Mouse (Mus musculus) gastrocnemius, adult 2 months (tissue): ENCODE results near the gene Gramd1b. TPM values are rescaled to one million over a fixed set of nuclear protein-coding genes. Genes with fewer than 3 reads are reported as not detected.

Source experiments
- DNase-seq: peaks from one replicate; pipeline ENCODE4 v3.0.0; 2022
- H3K27ac ChIP-seq: fragments of 200-600 bp; 2 replicates; pipeline ENCODE4 v1.8.1; 2022; ENCODE audit warnings: mild to moderate bottlenecking
- H3K4me3 ChIP-seq: fragments of 200-600 bp; 2 replicates; pipeline ENCODE4 v1.8.1; 2022; ENCODE audit warnings: mild to moderate bottlenecking, moderate library complexity
- CTCF ChIP-seq: fragments of 200-600 bp; IDR thresholded peaks from 2 replicates; pipeline ENCODE4 v1.8.1; 2022; ENCODE audit warnings: antibody characterized with exemption, mild to moderate bottlenecking, moderate library complexity
- intact Hi-C: fragments of 180-260 bp; cut with DNase I; formaldehyde crosslinking; loops from one replicate; pipeline ENCODE4 v1.15.1; 2025
- total RNA-seq, 2 experiments: library from RNA; stranded (reverse); gene quantifications; 2 replicates each; pipeline ENCODE4 v1.2.3; 2021

Gene Gramd1b
- total RNA-seq, 2 experiments from 2014 or later: 5.3 to 8.2 TPM

DNA sequence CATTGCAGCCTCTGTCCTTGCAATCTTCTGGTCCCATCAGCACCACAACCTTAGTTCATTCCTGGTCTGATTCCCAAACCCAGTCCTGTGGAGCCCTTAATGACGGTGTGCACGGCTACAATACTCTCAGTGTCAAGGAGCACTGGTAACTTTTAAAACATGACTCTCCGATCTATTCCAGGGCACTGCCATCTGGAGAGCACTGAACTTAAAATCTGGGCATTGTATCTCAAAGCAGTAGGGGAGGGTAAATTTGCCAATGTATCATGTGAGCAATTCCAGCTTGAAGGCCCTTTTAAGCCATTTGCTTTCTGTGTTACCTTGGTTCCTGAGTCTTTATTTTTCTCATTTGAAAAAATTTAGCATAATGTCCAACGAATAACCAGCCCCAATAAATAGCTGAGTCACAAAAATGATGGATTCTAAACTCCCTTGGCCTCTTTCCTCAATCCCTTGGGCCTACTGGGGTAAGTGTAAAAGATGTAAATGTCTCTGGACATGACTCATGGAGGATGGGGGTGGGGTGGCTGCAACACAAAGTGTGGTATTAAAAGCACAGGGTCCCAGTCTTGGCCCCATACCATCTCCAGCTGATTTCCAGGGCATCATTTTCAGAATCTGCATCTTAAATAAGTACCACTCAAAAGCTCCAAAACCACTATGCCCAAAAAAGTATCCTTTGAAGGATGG, 193.9 kb downstream of the Gramd1b start:
- no peak overlapping the region for H3K4me3 ChIP-seq
- intact Hi-C loops: no loop called here

DNA sequence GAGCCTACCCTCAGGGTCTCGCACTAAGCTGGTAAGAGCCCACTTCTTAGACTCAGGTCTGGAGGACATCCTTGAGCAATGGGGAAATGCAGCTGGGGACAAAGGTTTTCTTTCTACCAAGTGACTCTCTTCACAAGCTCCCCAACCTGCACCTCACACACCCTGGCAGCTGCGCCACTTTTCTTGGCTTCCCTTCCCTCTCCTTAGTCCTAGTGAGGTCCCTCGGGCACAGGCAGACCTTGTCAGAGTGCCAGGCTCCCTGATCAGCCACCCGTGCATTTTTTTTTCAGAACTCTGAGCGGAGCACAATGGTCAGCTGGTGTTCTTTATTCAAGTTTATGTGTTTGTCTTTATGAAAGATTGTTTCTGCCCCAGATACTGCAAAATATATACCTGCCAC, 194.5 kb downstream of the Gramd1b start:
- intact Hi-C loops: no loop called here
- TF ChIP-seq CTCF: no peak
- DNase-seq: peak; percentile 43
- Histone ChIP-seq H3K4me3 (no peak overlapping the region), H3K27ac (no peak overlapping the region)

More for the DNA sequence above, 193.9 kb downstream of the Gramd1b start:
- DNase-seq: no peak
- no peak overlapping the region for H3K27ac ChIP-seq
- TF ChIP-seq CTCF: no peak

DNA sequence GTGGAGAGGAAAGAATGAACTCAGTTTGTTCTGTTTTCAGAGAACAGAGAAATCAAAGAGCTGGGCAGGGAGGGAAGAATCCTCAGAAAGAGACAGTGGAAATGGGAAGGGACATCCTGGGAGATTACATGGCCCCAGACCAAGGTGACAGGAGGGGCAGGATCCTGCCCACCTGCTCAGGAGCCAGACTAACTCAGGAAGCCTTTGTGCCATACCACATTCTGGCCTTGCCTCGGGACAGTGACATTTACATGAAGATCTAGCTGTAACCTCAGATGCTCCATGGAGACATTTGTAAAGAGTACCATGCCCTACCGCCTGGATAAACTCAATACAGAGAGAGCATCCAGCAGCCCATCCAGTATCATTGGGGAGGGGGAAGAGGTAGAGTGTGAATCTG, 196.6 kb downstream of the Gramd1b start:
- no peak for TF ChIP-seq CTCF
- Histone ChIP-seq H3K27ac (no peak overlapping the region), H3K4me3 (no peak overlapping the region)
- intact Hi-C loops: loop anchor here (5.0 kb wide), 1 partner anchor 58 kb away; no protein-coding TSS in a partner anchor
- no peak for DNase-seq

- intact Hi-C loops: loop anchor here (5.0 kb wide), 1 partner anchor 58 kb away; no protein-coding TSS in a partner anchor
- peak; percentile 92 for TF ChIP-seq CTCF
- DNase-seq: peak; percentile 82
- Histone ChIP-seq H3K4me3 (peak overlapping the region; percentile 52), H3K27ac (peak overlapping the region; percentile 74)
These were observed 197.4 kb downstream of the Gramd1b start for GRCm38 (mm10) chr9:40333649-40334396.

DNA sequence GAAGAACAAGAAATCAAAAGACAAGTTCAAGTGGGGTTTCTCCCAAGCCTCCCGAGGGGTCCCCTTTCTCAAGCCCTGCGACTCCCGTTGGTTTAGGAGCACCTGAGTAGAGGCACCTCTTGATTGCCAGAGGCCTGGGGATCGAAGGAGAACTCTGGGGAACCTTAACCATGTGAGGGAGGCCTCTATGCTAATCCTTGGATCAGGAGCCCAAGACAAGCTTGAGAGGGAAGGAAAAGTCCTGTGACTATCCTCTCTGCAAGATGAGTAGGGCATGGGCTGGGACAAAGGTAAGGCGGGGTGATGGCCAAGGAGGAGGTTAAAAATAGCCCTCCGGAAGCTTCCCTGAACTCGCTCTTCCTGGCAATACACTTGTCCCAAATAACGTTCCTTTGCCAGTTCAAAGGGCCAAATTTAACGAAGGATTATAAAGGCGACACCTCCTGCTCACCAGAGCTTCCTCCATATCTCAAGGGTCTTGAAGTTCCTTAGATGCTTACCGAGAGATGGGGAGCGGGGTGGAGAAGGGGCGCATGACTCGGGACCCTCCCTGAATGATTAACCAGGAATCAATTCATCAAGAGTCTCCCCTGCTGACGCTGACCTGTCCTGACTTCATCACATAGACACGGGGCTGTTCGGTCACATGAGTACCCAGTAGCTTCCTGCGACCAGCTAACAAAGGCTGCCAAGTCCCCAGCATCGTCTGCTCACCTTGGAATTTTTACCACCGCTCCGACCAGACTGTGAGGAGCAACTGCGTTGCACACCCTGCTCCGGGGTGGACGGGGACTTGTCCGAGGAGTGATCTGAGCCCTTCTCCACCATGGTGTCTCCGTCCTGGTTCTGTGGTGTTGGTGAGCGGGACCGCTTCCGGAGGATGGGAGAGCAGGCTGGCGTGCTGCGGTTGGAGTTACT, 198.2 kb downstream of the Gramd1b start:
- no peak for TF ChIP-seq CTCF
- Histone ChIP-seq H3K27ac (peak overlapping the region; percentile 74), H3K4me3 (peak overlapping the region; percentile 52)
- intact Hi-C loops: loop anchor here (5.0 kb wide), 1 partner anchor 59 kb away; no protein-coding TSS in a partner anchor
- DNase-seq: peak; percentile 51

- intact Hi-C loops: loop anchor here (5.0 kb wide), 1 partner anchor 60 kb away; no protein-coding TSS in a partner anchor
- peak overlapping the region; percentile 74 for H3K27ac ChIP-seq
- no peak for TF ChIP-seq CTCF
- no peak overlapping the region for H3K4me3 ChIP-seq
- DNase-seq: no peak
These were observed 198.9 kb downstream of the Gramd1b start for GRCm38 (mm10) chr9:40332326-40332725.

DNA sequence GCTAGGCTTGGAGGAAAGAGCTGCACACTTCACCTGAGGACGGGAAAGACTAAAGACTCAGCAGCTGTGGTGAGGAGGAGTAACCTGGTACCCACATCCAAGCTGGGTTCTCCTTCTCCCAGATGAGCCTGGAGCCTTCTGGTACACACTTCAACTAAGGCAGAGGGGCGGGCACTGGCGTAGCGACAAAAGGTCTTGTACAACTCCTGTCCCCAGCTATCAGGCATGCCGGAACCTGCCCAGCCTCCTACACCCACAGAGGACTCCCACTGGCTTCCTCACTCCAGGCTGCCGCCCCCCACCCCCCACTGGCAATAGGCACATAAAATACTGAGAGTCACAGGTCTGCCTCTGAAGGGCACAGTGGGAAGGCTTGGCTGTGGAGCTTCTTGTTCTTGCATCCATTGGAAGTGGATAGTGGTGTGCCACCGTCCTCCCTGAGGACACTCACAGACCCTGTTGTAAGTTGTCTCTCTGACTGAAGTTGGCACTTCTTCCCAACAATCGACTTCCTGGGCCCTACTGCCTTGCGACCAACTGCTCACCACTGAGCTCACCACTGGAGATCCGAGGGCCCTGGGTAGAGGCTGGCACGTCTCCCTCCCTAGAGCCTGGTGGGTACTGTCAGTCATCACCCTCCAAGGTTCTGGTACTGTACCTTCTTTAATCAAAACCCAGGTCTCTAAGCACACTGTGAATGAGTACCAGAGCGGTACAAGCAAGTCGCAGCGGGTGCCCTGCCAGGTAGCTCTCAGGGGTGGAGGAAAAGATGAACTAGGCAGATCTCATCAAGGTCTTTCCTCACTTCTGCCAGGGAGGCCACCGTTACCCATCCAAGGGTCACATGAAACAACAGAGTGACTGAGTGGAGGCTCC, 199.5 kb downstream of the Gramd1b start:
- no peak for TF ChIP-seq CTCF

DNA sequence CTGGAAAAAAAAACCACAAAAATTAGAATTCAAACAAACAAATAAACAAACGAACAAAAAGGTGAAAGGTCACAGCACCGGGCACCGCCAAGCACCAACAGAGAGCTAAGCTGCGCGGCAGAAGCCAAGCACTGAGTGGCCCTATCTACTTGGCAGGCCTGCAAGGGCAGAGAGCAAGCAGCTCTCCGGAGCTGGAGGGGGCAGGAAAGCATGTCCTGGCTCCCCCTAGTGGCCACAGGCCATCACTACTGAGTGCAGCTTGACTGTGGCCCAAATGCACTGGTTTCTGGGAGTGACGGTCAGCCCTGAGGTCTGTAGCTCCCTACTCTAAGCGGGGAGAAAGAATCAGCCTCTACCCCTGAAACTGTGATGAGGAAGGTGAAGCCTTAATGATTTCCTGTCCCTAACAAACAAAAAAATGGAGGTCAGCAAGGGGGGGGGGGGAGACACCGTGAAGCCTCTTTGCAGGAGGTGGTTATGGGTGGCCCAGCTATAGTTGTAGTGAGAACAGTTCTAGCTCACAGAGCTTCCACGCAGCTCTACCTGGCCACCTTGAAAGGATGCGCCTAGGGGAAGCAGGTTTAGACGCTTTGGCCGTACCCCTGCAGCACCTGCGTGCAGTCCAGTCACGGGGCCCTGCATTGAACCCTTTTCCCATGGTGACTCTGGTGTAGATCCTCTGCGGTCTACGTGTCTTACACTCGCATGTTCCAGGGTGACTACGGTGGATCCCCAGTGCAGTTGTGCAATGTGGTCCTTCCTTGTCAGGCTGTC, 200.4 kb downstream of the Gramd1b start:
- Histone ChIP-seq H3K27ac (peak overlapping the region; percentile 17), H3K4me3 (no peak overlapping the region)
- intact Hi-C loops: loop anchor here (1.0 to 5.0 kb wide), 2 partner anchors 62 to 105 kb away; no protein-coding TSS in a partner anchor
- peak; percentile 95 for DNase-seq
- peak; percentile 99 for TF ChIP-seq CTCF

More for the DNA sequence above, 199.5 kb downstream of the Gramd1b start:
- 0 out of 2 replicates have a peak overlapping the region, but pooled peaks have one; percentile 24 for H3K27ac ChIP-seq
- intact Hi-C loops: loop anchor here (5.0 kb wide), 1 partner anchor 61 kb away; no protein-coding TSS in a partner anchor
- no peak overlapping the region for H3K4me3 ChIP-seq
- DNase-seq: no peak

GRCm38 (mm10) chr9:40326260-40326915, 204.8 kb downstream of the Gramd1b start:
- intact Hi-C loops: loop anchor here (5.0 kb wide), 1 partner anchor 59 kb away; the partner anchor contains the start of gene Scn3b
- DNase-seq: no peak
- Histone ChIP-seq H3K4me3 (no peak overlapping the region), H3K27ac (peak overlapping the region; percentile 43)
- no peak for TF ChIP-seq CTCF

- intact Hi-C loops: loop anchor here (5.0 kb wide), 1 partner anchor 58 kb away; the partner anchor contains the start of gene Scn3b
- peak; percentile 78 for DNase-seq
- TF ChIP-seq CTCF: no peak
- peak overlapping the region; percentile 67 for H3K27ac ChIP-seq
- peak overlapping the region; percentile 13; the same call in 1 of the 2 replicates for H3K4me3 ChIP-seq
These were observed 206.4 kb downstream of the Gramd1b start for GRCm38 (mm10) chr9:40324826-40325225.
